Mouse (Mus musculus) A20 (cell line): ENCODE results near the gene Cmtm4.

Experiments used
- DNase-seq: peaks from one replicate; pipeline ENCODE4 v3.0.0-alpha.2; 2011; ENCODE audit warnings: low read depth, low spot score

Cmtm4 gene

GRCm38 (mm10) chr8:104411468-104411867 is 15.9 kb upstream of the Cmtm4 start:
- DNase-seq = no peak

GRCm38 (mm10) chr8:104410628-104411273 is 15.1 kb upstream of the Cmtm4 start:
- DNase-seq = no peak

GRCm38 (mm10) chr8:104408328-104409110 is 12.9 kb upstream of the Cmtm4 start:
- no peak for DNase-seq

- DNase-seq = no peak
Measured at GRCm38 (mm10) chr8:104406340-104407128, 10.9 kb upstream of the Cmtm4 start.

GRCm38 (mm10) chr8:104405430-104406187 is 10.0 kb upstream of the Cmtm4 start:
- DNase-seq = no peak

- peak; percentile 35 for DNase-seq
Measured at GRCm38 (mm10) chr8:104403596-104403995, 8.0 kb upstream of the Cmtm4 start.

GRCm38 (mm10) chr8:104394801-104395702 is 555 bp downstream of the Cmtm4 start:
- peak; percentile 68 for DNase-seq

- DNase-seq = no peak
Measured at GRCm38 (mm10) chr8:104393767-104394166, 1.8 kb downstream of the Cmtm4 start.

GRCm38 (mm10) chr8:104393139-104393538 is 2.5 kb downstream of the Cmtm4 start:
- DNase-seq = no peak

- DNase-seq = no peak
Measured at GRCm38 (mm10) chr8:104390245-104390644, 5.4 kb downstream of the Cmtm4 start.

GRCm38 (mm10) chr8:104387980-104388379 is 7.6 kb downstream of the Cmtm4 start:
- no peak for DNase-seq

- no peak for DNase-seq
Measured at GRCm38 (mm10) chr8:104387501-104387900, 8.1 kb downstream of the Cmtm4 start.

- DNase-seq = no peak
Measured at GRCm38 (mm10) chr8:104386693-104387092, 8.9 kb downstream of the Cmtm4 start.

GRCm38 (mm10) chr8:104383977-104384376 is 11.6 kb downstream of the Cmtm4 start:
- no peak for DNase-seq

- DNase-seq = no peak
Measured at GRCm38 (mm10) chr8:104383296-104383695, 12.3 kb downstream of the Cmtm4 start.

- DNase-seq = no peak
Measured at GRCm38 (mm10) chr8:104380961-104381411, 14.6 kb downstream of the Cmtm4 start.

- DNase-seq = no peak
Measured at GRCm38 (mm10) chr8:104380269-104380668, 15.3 kb downstream of the Cmtm4 start.

GRCm38 (mm10) chr8:104379301-104379836 is 16.2 kb downstream of the Cmtm4 start:
- DNase-seq = no peak

- no peak for DNase-seq
Measured at GRCm38 (mm10) chr8:104376669-104377068, 18.9 kb downstream of the Cmtm4 start.

- no peak for DNase-seq
Measured at GRCm38 (mm10) chr8:104375959-104376358, 19.6 kb downstream of the Cmtm4 start.
